ENCODE assay signal across 21 mouse cellular contexts in genomic region chr3:52296224-52296760, GRCm38 (mm10).
"Had no signal": no experiment of that assay in that cellular context is flagged by ENCODE, and none has a peak within 500 bp of the region (broad histone marks: within the 10 kb centered on the region; RNA-seq: fewer than 3 reads in every experiment).

No protein-coding gene starts in this region.

- H3K4me1 ChIP-seq: midbrain, embryonic 15.5 days had no signal

- H3K36me3 ChIP-seq: kidney, embryonic 15.5 days; limb, embryonic 13.5 days; liver, embryonic 13.5 days; midbrain, embryonic 12.5 days; midbrain, embryonic 15.5 days; neural tube, embryonic 13.5 days; stomach, embryonic 15.5 days had no signal

- DNase-seq: kidney, adult 8-10 months; kidney, postnatal 10 days; kidney, postnatal 36 days; layer of hippocampus, adult 9-11 months; liver; liver, embryonic 13.5 days; lung, adult 2 months; lung, postnatal 14 days; lung, postnatal 4 days; retina, postnatal 1 day; right cerebral cortex, postnatal 25 days; spleen, adult 18-20 months; thymus, adult 18-20 months; thymus, postnatal 36 days had no signal

- H3K4me2 ChIP-seq: kidney, embryonic 15.5 days; limb, embryonic 13.5 days; liver, embryonic 13.5 days; midbrain, embryonic 12.5 days; midbrain, embryonic 15.5 days; neural tube, embryonic 13.5 days; stomach, embryonic 15.5 days had no signal

- H3K27me3 ChIP-seq: kidney, embryonic 15.5 days; limb, embryonic 13.5 days; liver, embryonic 13.5 days; midbrain, embryonic 12.5 days; midbrain, embryonic 15.5 days; neural tube, embryonic 13.5 days; stomach, embryonic 15.5 days had no signal

- H3K27ac ChIP-seq: kidney, embryonic 15.5 days; limb, embryonic 13.5 days; liver, embryonic 13.5 days; midbrain, embryonic 12.5 days; midbrain, embryonic 15.5 days; neural tube, embryonic 13.5 days; stomach, embryonic 15.5 days had no signal

- H3K9me3 ChIP-seq: kidney, embryonic 15.5 days; limb, embryonic 13.5 days; liver, embryonic 13.5 days; midbrain, embryonic 12.5 days; midbrain, embryonic 15.5 days; neural tube, embryonic 13.5 days; stomach, embryonic 15.5 days had no signal

- H3K9ac ChIP-seq: kidney, embryonic 15.5 days; limb, embryonic 13.5 days; liver, embryonic 13.5 days; midbrain, embryonic 12.5 days; midbrain, embryonic 15.5 days; neural tube, embryonic 13.5 days; stomach, embryonic 15.5 days had no signal

- H3K4me3 ChIP-seq: kidney, embryonic 15.5 days; limb, embryonic 13.5 days; liver, embryonic 13.5 days; midbrain, embryonic 12.5 days; midbrain, embryonic 15.5 days; myocyte; neural tube, embryonic 13.5 days; stomach, embryonic 15.5 days had no signal

- ATAC-seq: midbrain, embryonic 15.5 days had no signal
